Mouse (Mus musculus) T-helper 17 cell (primary cell): ENCODE results near the gene 4833427G06Rik.
"Not testable (repeated sequence)": the region's sequence is repeated elsewhere in the genome, so short reads cannot be mapped to it uniquely, and the experiment has no call there.

Experiments used
- in situ Hi-C, 2 experiments: fragments of 300-600 bp; cut with MboI, MseI; formaldehyde crosslinking; loops; 1 replicate in 1 of 2; 2 replicates in 1 of 2; pipeline ENCODE4 v1.15.1; 2025; ENCODE audit warnings: high pct_unique_total_duplicates in 2 of 2

The 4833427G06Rik gene

GRCm38 (mm10) chr9:51101756-51102425, at the start of gene 4833427G06Rik:
Gene 4833427G06Rik, minus strand, starts transcription at chr9:51102078.
- in situ Hi-C loops = no loop called here

GRCm38 (mm10) chr9:51147294-51147693, 45.4 kb upstream of the 4833427G06Rik start:
- in situ Hi-C loops = loop anchor here in 1 of 2 experiments (5.0 kb wide), 1 partner anchor 35 kb away; no protein-coding TSS in a partner anchor

- in situ Hi-C loops = loop anchor here in 1 of 2 experiments (5.0 kb wide), 1 partner anchor 34 kb away; no protein-coding TSS in a partner anchor
These were observed 44.6 kb upstream of the 4833427G06Rik start for GRCm38 (mm10) chr9:51146496-51146895.

DNA sequence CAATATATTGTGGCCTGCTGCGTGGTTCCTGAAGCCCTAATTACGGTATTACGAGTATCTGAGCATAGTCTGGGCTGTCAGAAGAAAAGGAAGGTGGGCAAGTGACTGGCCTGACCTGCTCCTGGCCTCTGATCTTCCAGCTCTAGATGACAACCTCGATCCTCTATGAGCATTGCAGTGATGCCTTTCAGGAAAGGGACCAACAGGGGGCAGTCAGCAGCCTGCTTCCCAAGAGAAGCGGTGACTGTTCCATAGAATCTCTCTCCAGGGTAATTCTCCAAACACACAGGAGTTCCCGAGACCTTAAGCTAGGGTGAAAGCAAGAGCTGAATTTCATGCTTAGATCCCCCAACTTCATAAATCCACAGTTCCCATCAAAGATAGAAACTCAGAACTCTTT, 42.3 kb upstream of the 4833427G06Rik start:
- in situ Hi-C loops = loop anchor here in 1 of 2 experiments (5.0 kb wide), 1 partner anchor 292 kb away; no protein-coding TSS in a partner anchor

DNA sequence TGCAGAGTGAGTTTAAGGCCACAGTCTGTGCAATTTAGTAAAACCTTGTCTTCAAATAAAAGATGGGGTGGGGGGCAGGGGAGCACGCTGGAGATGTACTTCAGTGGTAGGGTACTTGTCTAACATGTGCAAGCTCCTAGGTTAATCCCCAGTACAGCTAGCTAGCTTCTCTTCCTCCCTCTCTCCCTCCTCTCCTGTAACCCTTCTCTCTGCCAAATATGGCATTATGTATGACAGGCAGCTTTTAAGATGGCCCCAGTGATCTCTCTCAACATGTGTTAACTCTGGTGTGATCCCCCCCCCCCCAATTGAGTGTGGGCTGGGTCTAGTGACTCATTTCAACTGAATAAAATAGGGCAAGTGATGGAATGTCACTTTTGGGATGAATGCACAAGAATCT, 41.6 kb upstream of the 4833427G06Rik start:
- in situ Hi-C loops = loop anchor here in 1 of 2 experiments (5.0 kb wide), 1 partner anchor 291 kb away; no protein-coding TSS in a partner anchor

GRCm38 (mm10) chr9:51140711-51141110, 38.8 kb upstream of the 4833427G06Rik start:
- in situ Hi-C loops = loop anchor here in 1 of 2 experiments (5.0 kb wide), 1 partner anchor 288 kb away; no protein-coding TSS in a partner anchor

- in situ Hi-C loops = not testable (repeated sequence)
These were observed 37.5 kb upstream of the 4833427G06Rik start for GRCm38 (mm10) chr9:51139401-51139800.

DNA sequence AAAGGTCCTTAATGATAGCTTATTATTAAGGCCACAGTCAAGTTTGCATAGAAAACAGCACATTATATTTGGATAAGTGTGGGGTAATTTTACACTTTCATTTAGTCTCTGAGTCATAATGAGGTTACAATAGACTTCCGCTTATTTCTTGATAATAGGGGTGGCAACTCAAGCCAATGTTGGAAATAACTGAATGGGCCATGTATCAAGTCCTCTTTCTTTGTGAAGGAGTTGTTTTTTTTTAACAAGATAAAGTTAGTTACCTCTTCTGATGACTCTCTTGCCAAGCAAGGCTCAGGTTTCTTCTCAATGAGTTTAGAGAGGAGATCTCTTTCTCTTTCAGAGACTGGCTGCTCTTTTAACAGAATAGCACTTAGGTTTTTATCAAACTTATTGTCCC, 36.4 kb upstream of the 4833427G06Rik start:
- in situ Hi-C loops = no loop called here

DNA sequence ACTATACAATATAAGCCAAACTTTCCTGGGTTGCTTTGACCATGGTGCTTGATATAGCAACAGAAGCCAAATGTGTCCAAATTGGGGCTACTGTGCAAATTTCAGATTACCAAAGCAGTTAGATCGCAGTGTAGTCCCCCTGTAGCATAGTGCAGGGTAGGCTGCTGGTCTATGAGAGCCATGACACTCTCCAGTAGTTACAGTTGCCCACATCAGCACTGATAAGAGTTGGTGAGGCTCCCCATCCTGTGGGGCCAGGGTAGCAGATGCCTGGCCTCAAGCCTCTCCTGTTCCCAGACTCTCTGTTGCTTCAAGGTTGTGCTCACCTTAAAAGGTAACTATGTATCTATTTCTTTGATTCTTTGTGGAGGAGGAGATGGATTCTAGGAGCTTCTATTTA, 36.0 kb upstream of the 4833427G06Rik start:
- in situ Hi-C loops = no loop called here

DNA sequence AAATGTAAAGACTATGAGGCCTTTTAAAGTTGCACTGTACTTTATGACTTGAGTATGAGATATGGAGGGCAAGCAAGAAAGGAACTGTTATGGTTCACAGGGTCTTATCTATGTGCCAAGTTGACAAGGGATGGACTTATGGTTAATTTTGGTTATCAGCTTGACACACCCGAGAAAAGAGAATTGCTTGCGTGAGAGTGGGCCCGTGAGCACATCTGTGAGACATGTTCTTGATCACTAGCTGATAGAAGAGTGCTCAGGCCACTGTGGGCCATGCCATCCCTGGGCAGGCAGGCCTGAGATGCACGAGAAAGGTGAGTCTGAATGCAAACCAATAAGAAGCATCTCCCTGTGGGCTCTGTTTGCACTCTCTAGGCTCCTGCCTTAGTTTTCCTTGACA, 35.6 kb upstream of the 4833427G06Rik start:
- in situ Hi-C loops = no loop called here

- in situ Hi-C loops = no loop called here
These were observed 35.1 kb upstream of the 4833427G06Rik start for GRCm38 (mm10) chr9:51136985-51137384.

- in situ Hi-C loops = loop anchor here in 1 of 2 experiments (5.0 kb wide), 1 partner anchor 33 kb away; no protein-coding TSS in a partner anchor
These were observed 12.9 kb upstream of the 4833427G06Rik start for GRCm38 (mm10) chr9:51114767-51115166.

DNA sequence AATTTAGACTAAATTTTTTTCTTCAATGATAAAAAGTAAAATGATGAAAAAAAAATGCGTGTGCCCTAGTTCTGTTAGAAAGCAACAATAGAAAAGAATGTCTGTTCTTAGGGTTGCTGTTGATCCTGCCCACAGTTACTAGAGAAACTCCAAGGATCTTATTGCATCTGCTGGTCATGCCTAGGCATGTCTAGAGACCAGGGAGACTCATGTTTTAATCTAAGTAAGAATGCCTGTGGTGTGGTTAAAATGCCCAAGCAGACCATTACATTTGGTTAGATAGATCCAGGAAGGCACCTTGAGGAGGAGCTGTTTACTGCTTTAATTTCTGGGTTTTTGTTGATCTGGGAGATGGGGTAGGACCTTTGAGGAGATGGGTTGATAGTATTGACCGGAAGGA, 3.9 kb upstream of the 4833427G06Rik start:
- in situ Hi-C loops = no loop called here

GRCm38 (mm10) chr9:51103808-51104514, 2.1 kb upstream of the 4833427G06Rik start:
- in situ Hi-C loops = no loop called here

DNA sequence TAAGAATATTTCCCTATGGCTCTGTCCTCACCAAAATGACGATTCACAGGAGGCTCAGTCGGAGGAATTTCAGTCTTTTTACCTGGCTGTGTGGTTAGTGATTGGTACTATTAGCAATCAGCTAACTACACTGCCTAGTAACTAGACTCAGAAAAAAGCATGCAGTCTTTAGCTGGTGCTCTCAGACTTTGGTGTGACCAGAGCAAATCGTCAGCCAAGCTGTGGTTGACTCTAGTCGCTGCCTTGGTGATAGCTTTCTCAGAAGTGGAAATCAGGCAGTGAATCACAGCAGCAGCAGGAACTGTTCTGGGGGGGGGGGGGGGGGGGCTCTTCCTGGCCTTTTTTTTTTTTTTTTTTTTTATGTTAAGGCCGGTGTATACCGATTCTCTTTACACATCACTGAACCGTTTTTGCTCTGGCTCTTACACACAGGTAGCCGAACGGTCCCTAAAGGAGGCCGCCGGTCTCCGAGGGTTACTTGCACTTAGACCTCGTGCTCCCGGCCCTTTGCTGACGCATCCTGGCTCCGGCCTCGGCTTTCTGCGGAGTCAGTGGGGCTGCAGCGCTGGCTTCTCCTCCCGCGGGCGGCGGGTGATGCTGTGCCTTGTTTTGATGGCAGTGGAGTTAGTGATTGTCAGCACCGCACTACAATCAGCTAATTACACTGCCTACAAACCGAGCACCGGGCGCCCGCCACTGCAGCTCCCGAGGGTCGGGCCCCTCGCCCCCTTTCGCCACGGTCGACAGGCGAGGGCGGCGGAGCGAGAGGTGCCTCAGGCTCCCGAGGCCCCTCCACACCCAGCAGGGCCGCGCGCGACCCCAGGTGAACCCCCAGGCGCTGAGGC, 1.3 kb upstream of the 4833427G06Rik start:
- in situ Hi-C loops = no loop called here

DNA sequence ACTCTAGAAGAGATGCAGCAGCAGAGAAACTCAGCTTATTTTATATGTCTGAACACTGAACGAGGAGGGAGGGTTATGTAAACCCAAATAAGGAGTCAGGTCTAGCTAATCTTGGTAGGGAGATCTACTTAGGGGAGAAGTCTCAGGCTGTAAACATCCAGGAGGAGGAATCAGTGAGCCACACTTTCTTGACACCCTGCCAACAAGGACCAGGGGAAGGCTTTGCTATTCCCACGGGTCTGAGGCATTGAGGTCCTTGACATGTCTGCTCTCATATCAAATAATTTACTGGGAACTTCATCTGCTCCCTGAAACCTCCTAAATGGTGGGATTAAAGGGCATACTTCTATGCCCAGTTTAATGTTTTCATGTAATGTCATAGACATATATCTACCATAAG, 5.6 kb downstream of the 4833427G06Rik start:
- in situ Hi-C loops = no loop called here

DNA sequence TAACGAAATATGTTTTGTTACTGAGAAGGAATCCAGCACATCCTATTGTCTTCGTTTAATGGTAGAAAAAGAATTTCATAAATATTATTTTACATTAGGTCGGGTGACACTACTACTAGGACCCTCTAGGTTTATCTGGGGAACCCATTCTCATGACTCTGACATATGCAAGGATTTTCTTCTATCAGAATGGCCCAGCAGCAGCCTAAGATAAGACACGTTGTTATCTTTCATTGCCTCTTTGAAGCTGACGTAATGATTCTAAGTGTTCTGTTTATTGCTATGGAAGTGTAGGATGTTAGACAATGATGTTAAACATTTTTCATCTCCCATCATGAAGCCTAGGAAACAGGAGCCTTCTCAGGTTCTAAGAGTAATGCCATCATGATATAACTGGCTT, 8.2 kb downstream of the 4833427G06Rik start:
- in situ Hi-C loops = no loop called here

DNA sequence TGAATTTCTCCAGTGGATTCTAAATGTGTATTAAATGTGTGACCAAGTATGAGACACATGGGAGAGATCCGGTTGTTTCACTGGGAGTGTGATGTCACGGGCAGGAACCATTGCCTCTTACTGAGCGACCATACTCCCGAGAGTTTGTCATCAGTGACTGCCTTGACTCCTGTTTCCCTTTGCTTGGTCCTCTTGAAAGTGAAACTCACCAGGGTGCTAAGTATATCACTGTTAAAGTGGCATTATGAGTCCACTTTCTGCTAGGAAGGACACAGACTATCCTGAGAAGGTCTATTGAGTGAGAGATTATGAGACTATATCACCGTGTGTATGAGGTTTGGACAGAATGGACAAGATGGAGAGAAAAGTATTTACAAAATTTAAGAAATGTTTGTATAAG, 20.3 kb downstream of the 4833427G06Rik start:
- in situ Hi-C loops = no loop called here

DNA sequence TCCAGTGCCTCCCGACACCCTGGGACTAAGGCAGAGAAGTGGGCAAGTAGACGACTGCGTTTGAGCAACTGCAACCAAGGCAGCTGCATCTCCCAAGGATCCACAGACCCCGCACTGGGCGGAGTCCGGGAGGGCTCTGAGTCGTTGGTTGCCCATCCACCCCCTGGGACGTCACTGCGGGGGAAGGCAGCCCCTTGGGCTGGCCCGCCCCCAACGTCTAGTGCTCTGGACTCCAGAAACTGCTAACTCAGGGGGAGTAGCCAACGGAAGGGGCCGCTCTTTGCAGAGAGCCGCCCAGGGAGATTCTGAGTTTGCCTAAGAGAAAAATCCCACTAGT, 24.9 kb downstream of the 4833427G06Rik start, which contains the start of gene Layn:
Layn (minus strand) TSS at position 116 of the 337 bp plus-strand sequence.
- in situ Hi-C loops = no loop called here

DNA sequence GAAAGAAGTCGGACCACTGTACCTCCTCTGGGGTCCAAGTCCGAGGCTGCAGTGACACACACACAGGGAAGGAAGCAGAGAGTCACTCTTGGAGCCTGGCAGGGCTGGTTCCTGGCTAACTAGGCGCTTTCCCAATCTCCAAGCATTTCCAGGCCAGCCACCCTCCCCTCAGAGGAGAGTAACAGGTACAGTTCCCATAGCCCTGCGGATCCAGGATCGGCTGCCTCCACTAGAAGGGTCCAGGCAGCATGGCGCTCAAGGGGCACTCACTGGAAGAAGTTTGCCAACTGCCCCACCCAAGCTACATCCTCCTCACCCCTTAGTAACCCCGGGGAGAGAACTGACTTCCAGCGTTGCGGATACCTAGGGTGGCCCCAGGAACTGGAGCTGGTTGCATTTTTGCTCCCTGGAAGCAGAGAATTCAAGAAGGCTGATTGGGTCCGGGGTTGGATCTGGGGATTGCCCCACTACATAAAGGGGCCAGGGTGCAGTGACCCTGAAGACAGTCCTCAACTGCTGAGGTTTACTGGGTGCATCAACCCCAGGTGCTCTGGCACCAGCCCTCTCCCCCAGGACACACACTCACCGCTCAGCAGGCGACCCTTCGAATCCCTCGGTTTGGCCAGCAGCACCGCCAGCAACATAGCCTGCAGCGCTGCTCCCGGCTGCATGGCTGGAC, 25.4 kb downstream of the 4833427G06Rik start:
- in situ Hi-C loops = no loop called here

DNA sequence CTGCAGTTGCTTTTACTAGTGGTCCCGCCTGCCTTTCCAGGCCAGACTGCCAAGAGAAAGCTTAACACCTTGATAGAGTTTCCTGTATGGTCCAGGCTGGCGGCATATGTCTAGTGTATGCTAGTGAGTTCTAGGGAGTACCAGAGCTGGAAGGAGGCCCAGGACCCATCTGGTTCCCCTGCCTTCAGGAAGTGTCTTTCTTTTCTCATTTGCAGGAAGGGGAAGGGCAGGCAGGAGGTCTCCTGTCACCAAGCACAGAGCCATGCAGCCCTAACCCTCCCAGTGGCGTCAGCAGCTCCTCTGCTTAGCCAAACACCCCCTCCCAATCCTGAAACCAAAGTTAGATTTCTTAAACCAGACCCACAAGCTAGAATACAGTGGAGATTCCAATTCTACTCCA, 26.1 kb downstream of the 4833427G06Rik start:
- in situ Hi-C loops = no loop called here
